Mouse (Mus musculus) kidney, postnatal 25 days (tissue): Measurements from ENCODE around the gene Cactin.

Experiments
- DNase-seq, 2 experiments: peaks; one replicate each; pipeline ENCODE4 v3.0.0; 2021; ENCODE audit warnings: mixed read lengths in 2 of 2

The Cactin gene

GRCm38 (mm10) chr10:81344421-81345161 lies 23.7 kb downstream of the Cactin start:
- DNase-seq: peak in 1 of 2 experiments; percentile 60

- DNase-seq: peak in 1 of 2 experiments; percentile 41
Observed at GRCm38 (mm10) chr10:81345162-81345534, 24.2 kb downstream of the Cactin start.

- DNase-seq: peak; percentile 87 to 94
Observed at GRCm38 (mm10) chr10:81346453-81347067, 25.7 kb downstream of the Cactin start.

GRCm38 (mm10) chr10:81349146-81349545 lies 28.2 kb downstream of the Cactin start:
- peak; percentile 70 to 88 for DNase-seq

GRCm38 (mm10) chr10:81349961-81350350 lies 29.1 kb downstream of the Cactin start:
- DNase-seq: no peak

GRCm38 (mm10) chr10:81350351-81351063 lies 29.6 kb downstream of the Cactin start, which contains the start of gene Hmg20b:
Hmg20b (minus strand) TSS chr10:81350480.
- peak; percentile 100 for DNase-seq

- DNase-seq: no peak
Observed at GRCm38 (mm10) chr10:81351678-81352291, 30.9 kb downstream of the Cactin start.

GRCm38 (mm10) chr10:81354738-81355477 lies 34.0 kb downstream of the Cactin start:
- DNase-seq: no peak

- DNase-seq: no peak
Observed at GRCm38 (mm10) chr10:81355533-81355932, 34.6 kb downstream of the Cactin start.

- DNase-seq: peak; percentile 39 to 74
Observed at GRCm38 (mm10) chr10:81356352-81356990, 35.6 kb downstream of the Cactin start.

GRCm38 (mm10) chr10:81356991-81357844 lies 36.3 kb downstream of the Cactin start, which contains the start of gene Mfsd12:
Mfsd12 (plus strand) TSS chr10:81357491.
- peak; percentile 93 to 96 for DNase-seq

GRCm38 (mm10) chr10:81358209-81358608 lies 37.3 kb downstream of the Cactin start:
- no peak for DNase-seq

GRCm38 (mm10) chr10:81358841-81359240 lies 37.9 kb downstream of the Cactin start:
- DNase-seq: peak; percentile 48 to 76

- DNase-seq: no peak
Observed at GRCm38 (mm10) chr10:81360721-81361120, 39.8 kb downstream of the Cactin start.

- no peak for DNase-seq
Observed at GRCm38 (mm10) chr10:81362336-81362949, 41.5 kb downstream of the Cactin start.

GRCm38 (mm10) chr10:81363436-81364346 lies 42.8 kb downstream of the Cactin start:
- peak; percentile 45 to 77 for DNase-seq

- peak in 1 of 2 experiments; percentile 73 for DNase-seq
Observed at GRCm38 (mm10) chr10:81364666-81365065, 43.8 kb downstream of the Cactin start.

- no peak for DNase-seq
Observed at GRCm38 (mm10) chr10:81365073-81365472, 44.2 kb downstream of the Cactin start.
